Mouse (Mus musculus): ENCODE measurements at regions not wholly inside any gene's neighbourhood (a gene's known extent, or its start where the extent isn't known, plus 50 kb on each side); places are given as distances from the start of the nearest gene placed in this dataset.

DNA sequence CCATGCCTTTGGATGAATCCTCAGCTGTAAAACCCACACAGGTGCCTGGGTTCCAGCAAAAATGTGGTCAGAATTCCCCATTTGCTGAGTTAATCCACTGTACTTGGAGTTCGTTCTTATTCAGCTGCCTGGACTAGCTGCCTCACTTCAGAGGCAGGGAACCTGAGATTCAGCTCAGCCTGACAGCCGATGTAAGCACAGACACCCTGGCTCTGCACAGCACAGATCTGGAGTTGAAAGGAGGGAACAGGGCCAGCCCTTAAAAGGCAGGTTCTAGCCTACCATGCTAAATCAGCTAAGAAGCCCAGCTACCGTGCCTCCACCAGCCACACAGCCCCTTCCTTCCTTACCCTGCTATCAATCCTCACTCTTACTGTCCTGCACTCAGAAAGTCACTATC, 306.0 kb downstream of the Mroh4 start:
- TF ChIP-seq POLR2A (IDR thresholded peaks at IDR 0.05; ENCODE audit: borderline replicate concordance, extremely low read depth, low read depth, low read length) (no peak), CTCF (IDR thresholded peaks at IDR 0.05; ENCODE audit: insufficient read depth, low read length) (no peak)
